Mouse (Mus musculus): ENCODE data around the gene Defb22. TPM values are rescaled to one million over a fixed set of nuclear protein-coding genes. Genes with fewer than 3 reads are reported as not detected.

Defb22 gene
- polyA plus RNA-seq, 1 experiment from 2014 or later, result not detected

DNA sequence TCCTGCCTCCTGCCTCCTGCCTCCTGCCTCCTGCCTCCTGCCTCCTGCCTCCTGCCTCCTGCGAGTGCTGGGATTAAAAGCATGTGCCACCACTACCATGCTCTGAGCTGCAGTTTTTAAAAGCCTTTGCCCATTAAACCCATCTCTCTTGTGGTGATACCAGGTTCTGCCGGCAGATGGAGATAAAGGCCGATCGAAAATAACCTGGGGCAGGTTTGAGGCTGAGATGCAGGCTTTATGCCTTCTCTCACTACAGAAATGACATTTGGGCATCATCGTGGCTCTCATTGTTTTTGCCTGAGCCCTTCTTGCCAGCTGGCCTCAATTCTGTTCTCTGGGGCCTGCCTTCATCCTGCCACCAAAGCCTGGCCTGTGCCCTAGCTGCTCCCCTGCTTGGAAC, 39.7 kb downstream of the Defb22 start:
- no peaks in the 10 kb centered on the region for H3K27me3 ChIP-seq (ENCODE audit: control insufficient read depth, insufficient read depth, low read length)
- no peaks in the 10 kb centered on the region for H3K4me1 ChIP-seq (ENCODE audit: control insufficient read depth, insufficient read depth, low read length)
- WGBS, result 5% methylated on average over 5 of the region's 5 CpGs
- no peak overlapping the region for H3K4me2 ChIP-seq
- H3K9ac ChIP-seq (ENCODE audit: low read length), result no peak overlapping the region
- no peaks in the 10 kb centered on the region for H3K36me3 ChIP-seq (ENCODE audit: control insufficient read depth, insufficient read depth, low read length)
- ATAC-seq (ENCODE audit: low FRiP score), result no peak
- peak; percentile 96 for DNase-seq (ENCODE audit: low spot score, missing footprints)
- H3K9me3 ChIP-seq (ENCODE audit: control insufficient read depth, low read length), result no peaks in the 10 kb centered on the region
- H3K4me3 ChIP-seq (ENCODE audit: low read depth, low read length), result no peak overlapping the region
- H3K27ac ChIP-seq (ENCODE audit: low read depth, low read length), result no peak overlapping the region

DNA sequence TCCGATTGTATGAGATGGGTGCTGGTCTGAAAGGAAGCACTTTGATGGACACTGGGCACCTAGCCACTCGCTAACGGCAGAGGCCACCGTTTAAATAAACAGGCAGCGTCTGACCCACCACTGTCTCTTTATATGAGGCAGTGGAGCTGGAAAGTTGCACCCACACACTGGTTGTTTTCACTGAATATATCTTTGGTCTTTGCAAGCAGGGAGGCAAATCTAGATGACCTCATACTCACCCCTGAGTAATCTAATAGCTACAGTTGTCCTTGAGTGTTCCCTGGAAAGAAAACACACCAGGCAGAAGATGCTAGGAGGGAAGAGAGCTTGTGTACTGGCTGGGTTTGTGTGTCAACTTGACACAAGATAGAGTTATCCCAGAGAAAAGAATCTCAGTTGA, 42.5 kb downstream of the Defb22 start:
- no peak overlapping the region for H3K4me3 ChIP-seq (ENCODE audit: low read depth, low read length)
- H3K4me1 ChIP-seq (ENCODE audit: control insufficient read depth, insufficient read depth, low read length), result no peaks in the 10 kb centered on the region
- no peak overlapping the region for H3K4me2 ChIP-seq
- WGBS, result 57% methylated on average over 5 of the region's 5 CpGs
- DNase-seq (ENCODE audit: low spot score, missing footprints) (no peak), ATAC-seq (ENCODE audit: low FRiP score) (no peak)
- H3K27me3 ChIP-seq (ENCODE audit: control insufficient read depth, insufficient read depth, low read length), result no peaks in the 10 kb centered on the region
- no peaks in the 10 kb centered on the region for H3K9me3 ChIP-seq (ENCODE audit: control insufficient read depth, low read length)
- no peaks in the 10 kb centered on the region for H3K36me3 ChIP-seq (ENCODE audit: control insufficient read depth, insufficient read depth, low read length)
- no peak overlapping the region for H3K27ac ChIP-seq (ENCODE audit: low read depth, low read length)
- no peak overlapping the region for H3K9ac ChIP-seq (ENCODE audit: low read length)

DNA sequence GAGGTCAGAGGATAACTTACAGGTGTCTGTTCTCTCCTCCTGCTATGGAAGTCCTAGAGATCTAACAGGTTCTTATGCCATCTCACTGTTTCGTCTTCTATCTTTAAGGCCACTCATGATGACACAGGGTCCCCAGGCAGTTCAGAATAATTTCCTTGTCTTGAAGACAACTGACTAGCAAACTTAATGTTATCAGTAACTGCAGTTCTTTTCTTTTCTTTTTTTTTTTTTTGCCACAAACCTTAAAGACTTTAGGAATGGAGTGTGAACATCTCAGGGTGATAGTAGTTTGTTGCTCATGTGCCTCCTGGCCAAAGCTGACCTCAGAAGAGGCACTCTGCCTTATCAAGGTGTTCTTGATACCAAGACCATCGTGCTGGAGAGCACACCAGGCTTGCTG, 43.3 kb downstream of the Defb22 start:
- no peak for DNase-seq (ENCODE audit: low spot score, missing footprints)
- no peaks in the 10 kb centered on the region for H3K27me3 ChIP-seq (ENCODE audit: control insufficient read depth, insufficient read depth, low read length)
- H3K9me3 ChIP-seq (ENCODE audit: control insufficient read depth, low read length), result no peaks in the 10 kb centered on the region
- H3K4me3 ChIP-seq (ENCODE audit: low read depth, low read length), result no peak overlapping the region
- no peak overlapping the region for H3K27ac ChIP-seq (ENCODE audit: low read depth, low read length)
- H3K36me3 ChIP-seq (ENCODE audit: control insufficient read depth, insufficient read depth, low read length), result no peaks in the 10 kb centered on the region
- H3K9ac ChIP-seq (ENCODE audit: low read length), result no peak overlapping the region
- H3K4me1 ChIP-seq (ENCODE audit: control insufficient read depth, insufficient read depth, low read length), result no peaks in the 10 kb centered on the region
- no peak overlapping the region for H3K4me2 ChIP-seq
- 75% methylated on average over 2 of the region's 2 CpGs for WGBS
- ATAC-seq (ENCODE audit: low FRiP score), result no peak

DNA sequence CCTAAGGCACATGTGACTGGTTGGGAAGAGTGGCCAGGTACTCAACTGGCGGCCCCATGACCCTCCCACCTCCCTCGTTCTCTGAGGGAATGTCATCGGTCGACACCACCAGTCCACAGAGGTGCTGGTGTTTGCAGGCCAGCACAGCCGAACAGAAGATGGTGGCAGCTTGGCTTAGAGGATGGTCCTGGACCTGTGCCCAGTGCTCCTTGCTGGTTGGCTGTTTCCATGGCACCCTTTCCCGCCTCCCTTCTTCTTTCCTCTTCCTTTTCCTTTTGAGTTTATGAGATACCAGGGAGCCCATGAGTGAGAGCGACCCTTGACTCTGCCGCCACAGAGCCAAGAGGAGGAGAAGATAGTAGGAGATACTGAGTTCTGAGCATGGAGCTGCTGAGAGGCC, 46.7 kb downstream of the Defb22 start:
- ATAC-seq (ENCODE audit: low FRiP score) (no peak), DNase-seq (ENCODE audit: low spot score, missing footprints) (no peak)
- H3K27me3 ChIP-seq (ENCODE audit: control insufficient read depth, insufficient read depth, low read length), result no peaks in the 10 kb centered on the region
- H3K9me3 ChIP-seq (ENCODE audit: control insufficient read depth, low read length), result no peaks in the 10 kb centered on the region
- WGBS, result 92% methylated on average over 8 of the region's 8 CpGs
- no peak overlapping the region for H3K4me2 ChIP-seq
- no peak overlapping the region for H3K4me3 ChIP-seq (ENCODE audit: low read depth, low read length)
- H3K36me3 ChIP-seq (ENCODE audit: control insufficient read depth, insufficient read depth, low read length), result no peaks in the 10 kb centered on the region
- no peaks in the 10 kb centered on the region for H3K4me1 ChIP-seq (ENCODE audit: control insufficient read depth, insufficient read depth, low read length)
- no peak overlapping the region for H3K9ac ChIP-seq (ENCODE audit: low read length)
- no peak overlapping the region for H3K27ac ChIP-seq (ENCODE audit: low read depth, low read length)

DNA sequence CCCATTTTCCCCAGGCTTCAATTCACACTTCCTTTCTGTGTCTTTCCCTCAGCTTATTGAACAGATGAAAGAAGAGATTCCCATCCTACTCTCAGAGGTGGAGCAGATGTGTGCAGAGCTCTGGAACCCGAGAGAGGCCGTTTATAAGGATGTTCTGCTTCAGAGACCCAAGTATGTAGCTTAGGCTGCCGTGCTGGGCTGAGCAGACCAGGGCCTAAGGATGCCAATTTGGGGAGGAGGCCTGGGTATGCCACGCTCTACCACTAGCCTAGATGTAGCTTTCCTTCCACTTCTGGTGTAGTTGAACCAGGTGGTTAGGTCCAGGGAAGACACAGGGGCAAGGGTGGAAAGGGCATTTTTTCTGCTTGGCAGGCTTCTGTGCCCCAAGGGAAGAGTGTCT, 47.6 kb downstream of the Defb22 start:
- WGBS, result 65% methylated on average over 4 of the region's 4 CpGs
- ATAC-seq (ENCODE audit: low FRiP score), result no peak
- Histone ChIP-seq H3K36me3 (ENCODE audit: control insufficient read depth, insufficient read depth, low read length) (no peaks in the 10 kb centered on the region), H3K4me3 (ENCODE audit: low read depth, low read length) (no peak overlapping the region), H3K9ac (ENCODE audit: low read length) (no peak overlapping the region), H3K4me2 (no peak overlapping the region), H3K4me1 (ENCODE audit: control insufficient read depth, insufficient read depth, low read length) (no peaks in the 10 kb centered on the region), H3K27me3 (ENCODE audit: control insufficient read depth, insufficient read depth, low read length) (no peaks in the 10 kb centered on the region), H3K9me3 (ENCODE audit: control insufficient read depth, low read length) (no peaks in the 10 kb centered on the region), H3K27ac (ENCODE audit: low read depth, low read length) (no peak overlapping the region)
- DNase-seq (ENCODE audit: low spot score, missing footprints), result no peak

DNA sequence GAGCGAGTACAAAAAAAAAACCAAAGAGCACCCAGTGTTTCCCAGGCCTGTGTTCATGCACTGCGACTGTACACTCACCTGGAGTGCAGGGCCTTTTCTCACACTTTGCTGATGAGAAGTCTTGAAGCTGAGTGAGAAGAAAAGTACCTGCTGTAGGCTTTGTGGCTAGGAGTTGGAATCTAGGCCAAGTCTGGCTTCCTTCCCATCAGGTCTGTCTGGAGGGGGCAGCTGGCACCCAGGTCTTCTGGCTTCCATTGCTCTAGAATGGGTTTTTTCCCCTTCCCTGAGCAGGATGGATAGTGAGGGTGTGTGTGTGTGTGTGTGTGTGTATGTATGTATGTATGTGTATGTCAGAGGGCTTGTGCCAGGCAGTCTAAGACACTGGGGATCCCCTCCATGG, 50.1 kb downstream of the Defb22 start:
- H3K9me3 ChIP-seq (ENCODE audit: control insufficient read depth, low read length), result no peaks in the 10 kb centered on the region
- no peaks in the 10 kb centered on the region for H3K4me1 ChIP-seq (ENCODE audit: control insufficient read depth, insufficient read depth, low read length)
- H3K4me3 ChIP-seq (ENCODE audit: low read depth, low read length), result no peak overlapping the region
- ATAC-seq (ENCODE audit: low FRiP score), result no peak
- no peaks in the 10 kb centered on the region for H3K27me3 ChIP-seq (ENCODE audit: control insufficient read depth, insufficient read depth, low read length)
- H3K36me3 ChIP-seq (ENCODE audit: control insufficient read depth, insufficient read depth, low read length), result no peaks in the 10 kb centered on the region
- no peak overlapping the region for H3K4me2 ChIP-seq
- 76% methylated on average over 2 of the region's 2 CpGs for WGBS
- DNase-seq (ENCODE audit: low spot score, missing footprints), result no peak
- H3K27ac ChIP-seq (ENCODE audit: low read depth, low read length), result no peak overlapping the region
- H3K9ac ChIP-seq (ENCODE audit: low read length), result no peak overlapping the region

DNA sequence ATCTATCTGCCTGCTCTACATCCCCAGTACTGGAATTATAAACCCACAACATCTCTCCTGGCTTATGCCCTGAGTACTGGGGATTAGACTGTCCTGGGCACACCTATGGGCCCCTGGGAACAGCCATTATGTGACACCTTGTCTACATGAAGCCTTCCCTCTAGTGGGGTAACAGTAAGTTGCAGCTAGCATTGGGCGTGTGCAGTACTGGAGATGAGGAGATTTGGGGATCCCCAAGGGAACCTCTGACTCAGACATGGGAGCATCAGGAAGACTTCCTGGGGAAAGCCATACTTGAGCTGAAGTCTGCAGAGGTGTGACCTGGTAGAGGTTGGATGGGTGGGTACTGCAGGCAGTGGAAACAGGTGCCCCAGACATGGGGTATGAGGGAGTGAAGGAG, 51.0 kb downstream of the Defb22 start:
- Histone ChIP-seq H3K9me3 (ENCODE audit: control insufficient read depth, low read length) (no peaks in the 10 kb centered on the region), H3K36me3 (ENCODE audit: control insufficient read depth, insufficient read depth, low read length) (no peaks in the 10 kb centered on the region), H3K27me3 (ENCODE audit: control insufficient read depth, insufficient read depth, low read length) (no peaks in the 10 kb centered on the region), H3K4me2 (no peak overlapping the region), H3K9ac (ENCODE audit: low read length) (no peak overlapping the region), H3K27ac (ENCODE audit: low read depth, low read length) (no peak overlapping the region), H3K4me3 (ENCODE audit: low read depth, low read length) (no peak overlapping the region), H3K4me1 (ENCODE audit: control insufficient read depth, insufficient read depth, low read length) (no peaks in the 10 kb centered on the region)
- ATAC-seq (ENCODE audit: low FRiP score), result no peak
- no peak for DNase-seq (ENCODE audit: low spot score, missing footprints)
- WGBS, result 74% methylated on average over 1 of the region's 1 CpGs

DNA sequence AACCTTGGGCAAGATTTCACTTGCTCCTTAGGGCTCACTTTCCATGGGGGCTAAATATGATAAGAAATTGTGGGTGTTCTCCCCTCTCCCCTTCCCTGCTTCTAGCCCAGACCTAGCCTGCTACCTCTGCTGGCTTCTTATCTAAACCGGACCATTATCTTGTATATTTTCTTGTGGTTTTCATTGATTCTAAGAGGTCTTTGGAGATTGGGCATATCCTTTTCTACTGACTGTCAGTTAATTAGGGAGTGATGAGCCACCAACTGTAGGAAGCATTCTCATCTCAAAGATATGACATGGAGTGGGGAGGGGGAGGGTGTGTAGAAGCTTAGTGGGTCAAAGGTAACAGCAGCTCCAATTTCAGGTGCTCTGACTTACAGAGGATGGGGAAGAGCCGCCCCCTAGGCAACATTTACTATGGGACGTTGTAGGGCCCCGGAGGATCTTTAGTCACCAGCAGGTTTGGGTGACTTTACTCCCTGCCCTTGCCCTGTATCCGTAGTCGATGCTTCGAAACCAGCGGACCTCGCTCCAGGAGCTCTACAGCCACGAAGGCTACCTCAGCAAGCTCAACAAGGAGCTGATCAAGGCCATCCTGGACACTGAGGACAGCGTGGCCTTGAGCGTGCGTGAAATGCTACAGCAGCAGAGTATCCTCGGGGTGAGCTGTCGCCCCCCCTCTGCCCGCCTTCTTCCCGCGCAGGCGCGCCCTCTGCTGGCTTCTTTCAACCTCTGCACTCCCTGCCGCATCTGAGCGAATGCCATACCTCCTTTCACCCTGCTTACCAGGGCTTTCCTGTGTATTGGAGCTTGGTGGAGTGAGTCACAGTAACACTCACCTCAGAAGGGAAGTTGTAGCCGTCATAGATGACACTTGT, 52.7 kb downstream of the Defb22 start:
- DNase-seq (ENCODE audit: low spot score, missing footprints), result peak; percentile 99
- Histone ChIP-seq H3K36me3 (ENCODE audit: control insufficient read depth, insufficient read depth, low read length) (no peaks in the 10 kb centered on the region), H3K27me3 (ENCODE audit: control insufficient read depth, insufficient read depth, low read length) (no peaks in the 10 kb centered on the region), H3K9ac (ENCODE audit: low read length) (peak overlapping the region; percentile 60), H3K4me2 (peak overlapping the region; percentile 52), H3K4me3 (ENCODE audit: low read depth, low read length) (peak overlapping the region; percentile 23; the same call in 1 of the 2 replicates), H3K4me1 (ENCODE audit: control insufficient read depth, insufficient read depth, low read length) (no peaks in the 10 kb centered on the region), H3K27ac (ENCODE audit: low read depth, low read length) (no peak overlapping the region), H3K9me3 (ENCODE audit: control insufficient read depth, low read length) (no peaks in the 10 kb centered on the region)
- 4% methylated on average over 22 of the region's 23 CpGs for WGBS
- peak; percentile 88 for ATAC-seq (ENCODE audit: low FRiP score)

DNA sequence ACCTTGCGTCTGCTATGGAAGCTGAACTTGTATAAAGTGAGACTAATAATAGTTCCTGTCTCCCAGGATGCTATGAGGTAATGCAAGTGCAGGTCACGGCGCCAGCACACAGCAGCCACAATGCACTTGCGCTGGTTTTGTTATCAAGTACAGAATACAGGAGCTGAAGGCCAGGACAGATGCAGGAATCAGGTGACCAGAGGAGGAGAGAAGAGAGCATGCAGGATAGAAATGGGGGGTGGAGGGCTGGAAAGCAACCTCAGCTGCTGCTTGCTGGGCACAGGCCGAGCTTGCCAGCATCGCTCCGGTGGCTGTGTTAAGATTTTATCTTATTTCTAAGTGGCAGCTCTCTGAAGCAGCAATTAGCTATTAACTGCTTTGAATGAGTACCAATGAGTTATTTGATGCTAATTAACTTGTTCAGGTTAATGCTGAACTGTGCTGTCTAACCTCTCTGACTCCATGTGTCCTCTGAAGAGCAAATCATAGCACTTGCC, 53.5 kb downstream of the Defb22 start:
- no peaks in the 10 kb centered on the region for H3K9me3 ChIP-seq (ENCODE audit: control insufficient read depth, low read length)
- ATAC-seq (ENCODE audit: low FRiP score) (no peak), DNase-seq (ENCODE audit: low spot score, missing footprints) (no peak)
- no peak overlapping the region for H3K9ac ChIP-seq (ENCODE audit: low read length)
- H3K36me3 ChIP-seq (ENCODE audit: control insufficient read depth, insufficient read depth, low read length), result no peaks in the 10 kb centered on the region
- no peak overlapping the region for H3K27ac ChIP-seq (ENCODE audit: low read depth, low read length)
- H3K27me3 ChIP-seq (ENCODE audit: control insufficient read depth, insufficient read depth, low read length), result no peaks in the 10 kb centered on the region
- H3K4me3 ChIP-seq (ENCODE audit: low read depth, low read length), result no peak overlapping the region
- no peaks in the 10 kb centered on the region for H3K4me1 ChIP-seq (ENCODE audit: control insufficient read depth, insufficient read depth, low read length)
- 82% methylated on average over 7 of the region's 7 CpGs for WGBS
- no peak overlapping the region for H3K4me2 ChIP-seq
